Mouse (Mus musculus): ENCODE results near the gene Gm49391. TPM values are rescaled to one million over a fixed set of nuclear protein-coding genes. Genes with fewer than 3 reads are reported as not detected.

Gm49391 gene
- polyA plus RNA-seq, 1 experiment from 2014 or later: 2.5 TPM

- Histone ChIP-seq H3K36me3 (ENCODE audit: control insufficient read depth, insufficient read depth, low read length) (no peaks in the 10 kb centered on the region), H3K4me1 (replicated peaks; ENCODE audit: control insufficient read depth, insufficient read depth, low read length) (no peaks in the 10 kb centered on the region), H3K27me3 (replicated peaks; ENCODE audit: control insufficient read depth, insufficient read depth, low read length) (no peaks in the 10 kb centered on the region), H3K27ac (ENCODE audit: low read depth, low read length) (no peak overlapping the region), H3K9me3 (ENCODE audit: control insufficient read depth, low read length) (no peaks in the 10 kb centered on the region), H3K4me2 (no peak overlapping the region), H3K4me3 (ENCODE audit: low read depth, low read length) (no peak overlapping the region), H3K9ac (ENCODE audit: low read depth, low read length) (no peak overlapping the region)
- DNase-seq (ENCODE audit: low spot score) (no peak), ATAC-seq (replicated peaks; ENCODE audit: low FRiP score) (no peak)
These were observed 40.8 kb downstream of the Gm49391 start for GRCm38 (mm10) chr13:60895406-60896160.

- no peak overlapping the region for H3K4me3 ChIP-seq (ENCODE audit: low read depth, low read length)
- no peaks in the 10 kb centered on the region for H3K9me3 ChIP-seq (ENCODE audit: control insufficient read depth, low read length)
- no peak for ATAC-seq (replicated peaks; ENCODE audit: low FRiP score)
- no peak overlapping the region for H3K9ac ChIP-seq (ENCODE audit: low read depth, low read length)
- H3K36me3 ChIP-seq (ENCODE audit: control insufficient read depth, insufficient read depth, low read length): no peaks in the 10 kb centered on the region
- H3K4me1 ChIP-seq (replicated peaks; ENCODE audit: control insufficient read depth, insufficient read depth, low read length): no peaks in the 10 kb centered on the region
- no peak overlapping the region for H3K27ac ChIP-seq (ENCODE audit: low read depth, low read length)
- 60% methylated on average over 1 of the region's 1 CpGs for WGBS
- no peak for DNase-seq (ENCODE audit: low spot score)
- H3K4me2 ChIP-seq: no peak overlapping the region
- H3K27me3 ChIP-seq (replicated peaks; ENCODE audit: control insufficient read depth, insufficient read depth, low read length): no peaks in the 10 kb centered on the region
These were observed 44.1 kb downstream of the Gm49391 start for GRCm38 (mm10) chr13:60892301-60892700.

DNA sequence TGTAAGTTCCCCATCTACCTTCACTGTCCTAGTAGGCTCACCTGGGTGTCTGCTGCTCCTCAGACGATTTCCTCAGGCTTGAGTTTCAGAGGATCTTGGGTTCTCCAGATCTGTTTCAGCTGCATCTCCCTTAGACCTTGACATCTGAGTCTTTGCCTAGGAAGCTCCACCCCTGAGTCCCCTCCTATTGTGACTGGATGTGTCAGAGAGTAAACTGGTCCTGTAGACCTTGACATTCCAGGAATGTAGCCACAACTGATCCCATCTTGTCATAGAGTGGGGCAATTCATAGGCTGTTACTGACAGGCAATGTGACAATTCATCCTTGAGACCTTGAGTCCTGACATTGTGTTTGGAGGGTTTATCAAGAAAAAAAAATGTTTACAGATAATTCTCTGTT is 72.1 kb downstream of the Gm49391 start, which contains the start of gene 4930486L24Rik:
4930486L24Rik (minus strand) TSS at position 195 of the 400 bp plus-strand sequence.
- H3K36me3 ChIP-seq (ENCODE audit: control insufficient read depth, insufficient read depth, low read length): no peaks in the 10 kb centered on the region
- H3K9me3 ChIP-seq (ENCODE audit: control insufficient read depth, low read length): no peaks in the 10 kb centered on the region
- no peak within 1 kb of the TSS for H3K9ac ChIP-seq (ENCODE audit: low read depth, low read length)
- no peak for ATAC-seq (replicated peaks; ENCODE audit: low FRiP score)
- H3K4me2 ChIP-seq: no peak within 1 kb of the TSS
- no peak within 1 kb of the TSS for H3K27ac ChIP-seq (ENCODE audit: low read depth, low read length)
- no peaks in the 10 kb centered on the region for H3K4me1 ChIP-seq (replicated peaks; ENCODE audit: control insufficient read depth, insufficient read depth, low read length)
- no peaks in the 10 kb centered on the region for H3K27me3 ChIP-seq (replicated peaks; ENCODE audit: control insufficient read depth, insufficient read depth, low read length)
- H3K4me3 ChIP-seq (ENCODE audit: low read depth, low read length): no peak within 1 kb of the TSS
- DNase-seq (ENCODE audit: low spot score): no peak
- 65% methylated on average over 1 of the region's 1 CpGs for WGBS

GRCm38 (mm10) chr13:60848241-60849120 is 87.9 kb downstream of the Gm49391 start:
- no peaks in the 10 kb centered on the region for H3K27me3 ChIP-seq (replicated peaks; ENCODE audit: control insufficient read depth, insufficient read depth, low read length)
- no peak overlapping the region for H3K4me3 ChIP-seq (ENCODE audit: low read depth, low read length)
- DNase-seq (ENCODE audit: low spot score) (no peak), ATAC-seq (replicated peaks; ENCODE audit: low FRiP score) (no peak)
- H3K9ac ChIP-seq (ENCODE audit: low read depth, low read length): no peak overlapping the region
- no peak overlapping the region for H3K27ac ChIP-seq (ENCODE audit: low read depth, low read length)
- no peaks in the 10 kb centered on the region for H3K4me1 ChIP-seq (replicated peaks; ENCODE audit: control insufficient read depth, insufficient read depth, low read length)
- H3K36me3 ChIP-seq (ENCODE audit: control insufficient read depth, insufficient read depth, low read length): no peaks in the 10 kb centered on the region
- H3K4me2 ChIP-seq: no peak overlapping the region
- H3K9me3 ChIP-seq (ENCODE audit: control insufficient read depth, low read length): no peaks in the 10 kb centered on the region
- 77% methylated on average over 4 of the region's 4 CpGs for WGBS

Other genes starting within 250 kb of the Gm49391 start
- not detected in 2 replicates for gene BC051665, start 150.2 kb downstream of the Gm49391 start, polyA plus RNA-seq (2014; fragmentation: Nextera tagmentation; extraction: Ambion mirVana)
- gene Ctsll3, start 133.7 kb downstream of the Gm49391 start, polyA plus RNA-seq (2014; fragmentation: Nextera tagmentation; extraction: Ambion mirVana): not detected in 2 replicates
- 0.18 TPM in 1 of 2 replicates, not detected in the other for gene 4930486L24Rik, start 72.1 kb downstream of the Gm49391 start, polyA plus RNA-seq (2014; fragmentation: Nextera tagmentation; extraction: Ambion mirVana)
- 0.16 and 0.34 TPM in 2 replicates for gene Gm49392, start 39.7 kb downstream of the Gm49391 start, polyA plus RNA-seq (2014; fragmentation: Nextera tagmentation; extraction: Ambion mirVana)
- 7.2 and 7.8 TPM in 2 replicates for gene Ctla2b, start 39.1 kb downstream of the Gm49391 start, polyA plus RNA-seq (2014; fragmentation: Nextera tagmentation; extraction: Ambion mirVana)
- gene Tpbpb, start 31.7 kb downstream of the Gm49391 start, polyA plus RNA-seq (2014; fragmentation: Nextera tagmentation; extraction: Ambion mirVana): not detected in 2 replicates
- gene Gm49393, start 981 bp downstream of the Gm49391 start, polyA plus RNA-seq (2014; fragmentation: Nextera tagmentation; extraction: Ambion mirVana): not detected in 2 replicates
- 44.5 and 46.4 TPM in 2 replicates for gene Ctla2a, start 54 bp upstream of the Gm49391 start, polyA plus RNA-seq (2014; fragmentation: Nextera tagmentation; extraction: Ambion mirVana)
- gene Tpbpa, start 5.4 kb upstream of the Gm49391 start, polyA plus RNA-seq (2014; fragmentation: Nextera tagmentation; extraction: Ambion mirVana): not detected in 2 replicates
- gene Ctsj, start 69.4 kb upstream of the Gm49391 start, polyA plus RNA-seq (2014; fragmentation: Nextera tagmentation; extraction: Ambion mirVana): not detected in 2 replicates
- gene Ctsq, start 104.1 kb upstream of the Gm49391 start, polyA plus RNA-seq (2014; fragmentation: Nextera tagmentation; extraction: Ambion mirVana): not detected in 2 replicates
- not detected in 2 replicates for gene Ctsr, start 227.7 kb upstream of the Gm49391 start, polyA plus RNA-seq (2014; fragmentation: Nextera tagmentation; extraction: Ambion mirVana)

Measured in liver, embryonic 11.5 days (tissue).